Mouse (Mus musculus) monocyte, adult 5-6 weeks (primary cell): ENCODE measurements around the gene Hoxb2. TPM values are rescaled to one million over a fixed set of nuclear protein-coding genes. Genes with fewer than 3 reads are reported as not detected.

Experiments
- ATAC-seq: fragments of 153-309, 156-312 bp; replicated peaks from 2 replicates; pipeline ENCODE4 v1.8.0; 2017; ENCODE audit warnings: mild to moderate bottlenecking; ENCODE audit not compliant: low TSS enrichment, insufficient number of reproducible peaks, severe bottlenecking, poor library complexity, low FRiP score
- total RNA-seq: library from RNA; stranded (forward); fragments of 200-1000, 200-491, 200-594 nt; gene quantifications from 3 replicates; pipeline ENCODE4 v1.2.3, GENCODE M21; 2017

Hoxb2 gene
- total RNA-seq, 1 experiment from 2014 or later: not detected

GRCm38 (mm10) chr11:96332105-96332504 is 18.2 kb upstream of the Hoxb2 start:
- no peak for ATAC-seq

- ATAC-seq: no peak
These were observed 17.7 kb upstream of the Hoxb2 start for GRCm38 (mm10) chr11:96332618-96333032.

GRCm38 (mm10) chr11:96333241-96334001 is 16.9 kb upstream of the Hoxb2 start:
- ATAC-seq: no peak

- ATAC-seq: no peak
These were observed 16.3 kb upstream of the Hoxb2 start for GRCm38 (mm10) chr11:96334002-96334364.

GRCm38 (mm10) chr11:96334998-96335397 is 15.3 kb upstream of the Hoxb2 start:
- ATAC-seq: no peak

GRCm38 (mm10) chr11:96336597-96336996 is 13.7 kb upstream of the Hoxb2 start:
- no peak for ATAC-seq

- no peak for ATAC-seq
These were observed 13.3 kb upstream of the Hoxb2 start for GRCm38 (mm10) chr11:96337026-96337425.

- ATAC-seq: no peak
These were observed 11.1 kb upstream of the Hoxb2 start for GRCm38 (mm10) chr11:96338957-96339855.

GRCm38 (mm10) chr11:96340698-96341365 is 9.5 kb upstream of the Hoxb2 start:
- no peak for ATAC-seq

GRCm38 (mm10) chr11:96341701-96342575 is 8.4 kb upstream of the Hoxb2 start:
- ATAC-seq: no peak

- ATAC-seq: no peak
These were observed 7.8 kb upstream of the Hoxb2 start for GRCm38 (mm10) chr11:96342576-96342930.

GRCm38 (mm10) chr11:96343206-96343745 is 7.0 kb upstream of the Hoxb2 start:
- no peak for ATAC-seq

- ATAC-seq: no peak
These were observed 6.1 kb upstream of the Hoxb2 start for GRCm38 (mm10) chr11:96344061-96344877.

GRCm38 (mm10) chr11:96344878-96345159 is 5.5 kb upstream of the Hoxb2 start:
- no peak for ATAC-seq

- ATAC-seq: no peak
These were observed 5.0 kb upstream of the Hoxb2 start for GRCm38 (mm10) chr11:96345220-96345892.

- no peak for ATAC-seq
These were observed 4.2 kb upstream of the Hoxb2 start for GRCm38 (mm10) chr11:96345893-96346806.
